Mouse (Mus musculus): ENCODE measurements around the gene Obp2b.

DNA sequence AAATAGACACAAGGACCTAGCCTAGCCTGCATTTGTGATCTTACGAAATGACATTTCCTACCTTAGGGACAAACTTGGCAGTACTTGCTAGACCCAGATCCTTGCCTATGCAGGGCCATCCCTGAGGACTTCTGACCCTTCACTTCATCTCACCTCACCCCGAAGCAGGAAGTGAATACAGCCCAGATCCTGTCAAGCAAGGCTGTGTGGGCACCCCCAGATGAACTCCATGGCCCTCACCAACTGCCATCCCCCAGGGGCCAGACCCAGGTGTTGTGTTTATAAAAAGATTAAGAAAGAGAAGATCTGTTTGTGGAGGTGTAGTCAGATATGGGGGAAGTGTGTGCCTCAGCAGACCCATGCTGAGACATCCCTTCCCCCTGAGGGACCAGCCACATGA lies 37.8 kb downstream of the Obp2b start:
- TF ChIP-seq CTCF (IDR thresholded peaks at IDR 0.05; ENCODE audit: borderline replicate concordance, control insufficient read depth, extremely low read depth, insufficient read depth, low read length, poor library complexity), result no peak
- no peak for TF ChIP-seq POLR2A (IDR thresholded peaks at IDR 0.05; ENCODE audit: control insufficient read depth, extremely low read depth, insufficient read depth, low read length, poor library complexity)

All from thymus, adult 2 months (tissue).